Mouse (Mus musculus): Measurements from ENCODE around the gene Tinagl1.

Tinagl1 gene

GRCm38 (mm10) chr4:130177536-130177935, 2.6 kb upstream of the Tinagl1 start:
- no peak for DNase-seq (ENCODE audit: extremely low spot score, low spot score)

- no peak for DNase-seq (ENCODE audit: extremely low spot score, low spot score)
Measured at GRCm38 (mm10) chr4:130177087-130177486, 2.2 kb upstream of the Tinagl1 start.

- DNase-seq (ENCODE audit: extremely low spot score, low spot score) = no peak
Measured at GRCm38 (mm10) chr4:130176156-130176720, 1.3 kb upstream of the Tinagl1 start.

- peak; percentile 52 for DNase-seq (ENCODE audit: extremely low spot score, low spot score)
Measured at GRCm38 (mm10) chr4:130174335-130175031, 439 bp downstream of the Tinagl1 start.

- no peak for DNase-seq (ENCODE audit: extremely low spot score, low spot score)
Measured at GRCm38 (mm10) chr4:130173911-130174311, 1.0 kb downstream of the Tinagl1 start.

GRCm38 (mm10) chr4:130173060-130173822, 1.7 kb downstream of the Tinagl1 start:
- no peak for DNase-seq (ENCODE audit: extremely low spot score, low spot score)

GRCm38 (mm10) chr4:130171951-130172765, 2.8 kb downstream of the Tinagl1 start:
- no peak for DNase-seq (ENCODE audit: extremely low spot score, low spot score)

GRCm38 (mm10) chr4:130170362-130170761, 4.6 kb downstream of the Tinagl1 start:
- no peak for DNase-seq (ENCODE audit: extremely low spot score, low spot score)

- DNase-seq (ENCODE audit: extremely low spot score, low spot score) = no peak
Measured at GRCm38 (mm10) chr4:130169411-130169971, 5.4 kb downstream of the Tinagl1 start.

GRCm38 (mm10) chr4:130168280-130169183, 6.4 kb downstream of the Tinagl1 start:
- peak; percentile 40 for DNase-seq (ENCODE audit: extremely low spot score, low spot score)

GRCm38 (mm10) chr4:130167814-130168213, 7.1 kb downstream of the Tinagl1 start:
- no peak for DNase-seq (ENCODE audit: extremely low spot score, low spot score)

GRCm38 (mm10) chr4:130167321-130167720, 7.6 kb downstream of the Tinagl1 start:
- DNase-seq (ENCODE audit: extremely low spot score, low spot score) = no peak

- DNase-seq (ENCODE audit: extremely low spot score, low spot score) = no peak
Measured at GRCm38 (mm10) chr4:130166592-130166991, 8.3 kb downstream of the Tinagl1 start.

- no peak for DNase-seq (ENCODE audit: extremely low spot score, low spot score)
Measured at GRCm38 (mm10) chr4:130166061-130166460, 8.9 kb downstream of the Tinagl1 start.

- DNase-seq (ENCODE audit: extremely low spot score, low spot score) = no peak
Measured at GRCm38 (mm10) chr4:130164121-130164520, 10.8 kb downstream of the Tinagl1 start.

GRCm38 (mm10) chr4:130163391-130163861, 11.5 kb downstream of the Tinagl1 start:
- DNase-seq (ENCODE audit: extremely low spot score, low spot score) = peak; percentile 42

GRCm38 (mm10) chr4:130161349-130161748, 13.6 kb downstream of the Tinagl1 start:
- no peak for DNase-seq (ENCODE audit: extremely low spot score, low spot score)

GRCm38 (mm10) chr4:130156812-130157371, 18.0 kb downstream of the Tinagl1 start:
- DNase-seq (ENCODE audit: extremely low spot score, low spot score) = no peak

- DNase-seq (ENCODE audit: extremely low spot score, low spot score) = no peak
Measured at GRCm38 (mm10) chr4:130154250-130154649, 20.7 kb downstream of the Tinagl1 start.

- DNase-seq (ENCODE audit: extremely low spot score, low spot score) = no peak
Measured at GRCm38 (mm10) chr4:130148405-130148804, 26.5 kb downstream of the Tinagl1 start.
